Mouse (Mus musculus) liver, embryonic 13.5 days (tissue): ENCODE measurements around the gene Cubn. TPM values are rescaled to one million over a fixed set of nuclear protein-coding genes. Genes with fewer than 3 reads are reported as not detected.

Experiments
- ATAC-seq: fragments of 200-750 bp; cut with Nextera tagmentation; 2 replicates; pipeline ENCODE4 v1.8.0; 2017; ENCODE audit warnings: low read depth, mild to moderate bottlenecking, moderate number of reproducible peaks, moderate library complexity
- DNase-seq: peaks from one replicate; pipeline ENCODE4 v3.0.0; 2022
- H3K27ac ChIP-seq: fragments of 300-500 bp; sonication (generic); 2 replicates; pipeline ENCODE4 v1.5.1; 2015; ENCODE audit warnings: moderate library complexity, mild to moderate bottlenecking, inconsistent platforms
- H3K27me3 ChIP-seq: fragments of 300-500 bp; sonication (generic); 2 replicates; pipeline ENCODE4 v1.6.1; 2015; ENCODE audit warnings: mild to moderate bottlenecking, inconsistent platforms
- H3K36me3 ChIP-seq: fragments of 300-500 bp; sonication (generic); 2 replicates; pipeline ENCODE4 v1.6.1; 2015; ENCODE audit warnings: mild to moderate bottlenecking, inconsistent platforms
- H3K4me1 ChIP-seq: fragments of 300-500 bp; sonication (generic); replicated peaks from 2 replicates; pipeline ENCODE4 v1.6.1; 2015; ENCODE audit warnings: inconsistent platforms
- H3K4me2 ChIP-seq: fragments of 300-500 bp; sonication (generic); 2 replicates; pipeline ENCODE4 v1.6.1; 2015; ENCODE audit warnings: inconsistent platforms, mild to moderate bottlenecking, moderate library complexity
- H3K4me3 ChIP-seq: fragments of 300-500 bp; sonication (generic); replicated peaks from 2 replicates; pipeline ENCODE4 v1.5.1; 2015; ENCODE audit warnings: mild to moderate bottlenecking, inconsistent platforms
- H3K9ac ChIP-seq: fragments of 300-500 bp; sonication (generic); 2 replicates; pipeline ENCODE4 v1.6.1; 2015; ENCODE audit warnings: mild to moderate bottlenecking, inconsistent platforms
- H3K9me3 ChIP-seq: fragments of 300-500 bp; sonication (generic); replicated peaks from 2 replicates; pipeline ENCODE4 v1.6.1; 2016; ENCODE audit warnings: inconsistent platforms
- WGBS: fragments of 180-500 bp; shearing (Covaris S2); methylation state at CpG from one replicate; pipeline ENCODE4 v1.1.7; 2015; ENCODE audit not compliant: insufficient replicate concordance; 5-methylcytosine and 5-hydroxymethylcytosine counted together
- polyA plus RNA-seq: library from polyadenylated mRNA; unstranded; fragments of >200 nt; fragmentation: Nextera tagmentation; extraction: Ambion mirVana; gene quantifications from 2 replicates; pipeline ENCODE4 v1.2.1, GENCODE M21; 2015

The Cubn gene
- polyA plus RNA-seq, 1 experiment from 2014 or later: 0.03 TPM

DNA sequence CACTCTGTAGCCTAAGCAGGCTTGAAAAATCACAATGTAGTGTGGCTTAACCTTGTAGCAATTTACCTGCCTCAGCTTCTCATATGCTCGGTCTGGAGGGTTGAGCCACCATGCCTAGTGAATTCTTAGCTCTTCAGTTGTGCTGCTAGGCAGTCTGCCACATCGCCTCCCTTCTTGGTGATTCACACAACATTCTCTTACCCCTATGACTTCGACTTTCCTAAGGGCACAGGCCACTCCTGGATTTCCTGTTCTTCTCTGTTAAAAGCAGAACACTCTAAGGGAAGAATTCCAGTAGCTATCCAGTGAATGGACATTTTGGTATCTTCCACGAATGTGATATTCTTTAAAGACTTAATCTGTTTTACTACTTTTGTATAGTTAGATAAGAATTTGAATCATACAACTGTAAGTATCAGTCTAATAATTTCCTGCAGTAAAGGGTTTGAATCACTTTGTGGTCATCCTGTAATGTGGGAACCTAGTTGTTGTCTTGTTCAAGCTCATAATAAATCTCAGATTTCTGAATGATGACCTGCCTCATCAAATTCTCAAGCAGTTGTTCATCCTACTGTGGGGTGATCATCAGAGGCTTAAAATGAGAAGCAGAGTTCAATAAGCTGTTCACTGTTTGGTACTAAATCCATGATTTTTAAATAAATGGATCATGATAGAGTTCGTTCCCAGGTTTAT is 86.5 kb downstream of the Cubn start:
- no peaks in the 10 kb centered on the region for H3K36me3 ChIP-seq
- no peaks in the 10 kb centered on the region for H3K27me3 ChIP-seq
- H3K4me2 ChIP-seq: no peak overlapping the region
- no peak overlapping the region for H3K4me3 ChIP-seq
- 50% methylated on average over 5 of the region's 5 CpGs for WGBS
- no peak for DNase-seq
- no peak overlapping the region for H3K9ac ChIP-seq
- ATAC-seq: no peak
- no peaks in the 10 kb centered on the region for H3K9me3 ChIP-seq
- H3K27ac ChIP-seq: no peak overlapping the region
- H3K4me1 ChIP-seq: no peaks in the 10 kb centered on the region

GRCm38 (mm10) chr2:13400831-13401230 is 90.8 kb downstream of the Cubn start:
- 68% methylated on average over 6 of the region's 6 CpGs for WGBS

DNA sequence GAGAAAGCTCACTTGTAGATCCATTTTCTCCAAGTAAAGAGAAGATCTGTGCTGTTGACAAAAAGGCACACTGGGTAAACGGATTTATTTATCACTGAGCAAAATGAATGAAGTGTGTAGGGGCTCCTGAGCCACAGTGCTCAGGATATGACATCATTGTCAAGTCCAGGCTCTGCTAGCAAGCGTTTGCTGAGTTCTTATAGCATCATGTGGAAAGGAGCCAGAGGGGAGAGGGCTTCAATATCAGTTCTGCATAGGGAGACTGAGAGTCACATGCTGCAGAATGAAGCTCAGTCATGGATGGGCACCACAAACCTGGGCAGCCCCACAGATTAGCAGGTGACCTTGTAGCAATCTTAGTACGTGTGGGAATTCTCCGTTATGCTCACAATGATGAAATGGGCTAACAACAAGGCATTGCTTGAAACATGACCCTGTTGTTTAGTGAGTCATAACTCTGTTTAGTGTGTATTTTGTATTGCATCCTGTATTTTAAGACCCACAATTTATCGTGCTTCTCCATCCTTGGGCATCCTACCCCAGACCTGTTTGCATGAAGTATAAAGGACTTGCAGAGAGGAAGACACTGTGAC is 92.0 kb downstream of the Cubn start:
- Histone ChIP-seq H3K36me3 (no peaks in the 10 kb centered on the region), H3K4me3 (no peak overlapping the region), H3K4me1 (peaks cover 10% of the 10 kb centered on the region), H3K4me2 (no peak overlapping the region), H3K9me3 (no peaks in the 10 kb centered on the region), H3K27me3 (no peaks in the 10 kb centered on the region), H3K27ac (no peak overlapping the region), H3K9ac (no peak overlapping the region)
- 49% methylated on average over 5 of the region's 5 CpGs for WGBS
- no peak for ATAC-seq
- no peak for DNase-seq

More at GRCm38 (mm10) chr2:13400831-13401230, 90.8 kb downstream of the Cubn start:
- H3K9me3 ChIP-seq: no peaks in the 10 kb centered on the region
- no peak overlapping the region for H3K27ac ChIP-seq
- peaks cover 7% of the 10 kb centered on the region; the same call in 1 of the 2 replicates for H3K4me1 ChIP-seq
- H3K36me3 ChIP-seq: no peaks in the 10 kb centered on the region
- DNase-seq: no peak
- no peaks in the 10 kb centered on the region for H3K27me3 ChIP-seq
- H3K9ac ChIP-seq: no peak overlapping the region
- no peak overlapping the region for H3K4me2 ChIP-seq
- H3K4me3 ChIP-seq: no peak overlapping the region
- no peak for ATAC-seq

- H3K4me2 ChIP-seq: no peak overlapping the region
- H3K4me3 ChIP-seq: no peak overlapping the region
- ATAC-seq (no peak), DNase-seq (no peak)
- H3K9me3 ChIP-seq: no peaks in the 10 kb centered on the region
- no peak overlapping the region for H3K27ac ChIP-seq
- 39% methylated on average over 2 of the region's 2 CpGs for WGBS
- no peaks in the 10 kb centered on the region for H3K27me3 ChIP-seq
- H3K36me3 ChIP-seq: no peaks in the 10 kb centered on the region
- H3K9ac ChIP-seq: no peak overlapping the region
- H3K4me1 ChIP-seq: peaks cover 16% of the 10 kb centered on the region
Observed at GRCm38 (mm10) chr2:13398955-13399354, 92.7 kb downstream of the Cubn start.

DNA sequence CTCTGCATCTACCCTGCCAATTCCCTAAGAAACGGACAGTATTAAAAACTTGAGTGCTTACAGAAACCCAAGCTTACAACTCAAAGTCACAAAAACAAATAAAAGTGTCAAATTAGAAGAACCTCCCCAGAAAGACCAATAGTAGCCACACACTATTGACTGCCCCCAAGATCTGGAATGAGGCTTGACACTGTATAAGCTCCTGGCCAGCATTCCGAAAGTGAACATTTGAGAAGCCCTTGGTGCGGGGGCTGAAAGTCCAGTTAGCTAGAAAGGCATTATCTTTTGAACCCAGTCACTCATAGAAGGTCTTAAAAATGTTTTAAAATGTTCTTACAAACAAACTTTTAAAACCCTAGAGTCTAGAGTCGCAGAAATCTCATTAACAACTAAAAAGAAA is 93.1 kb downstream of the Cubn start:
- H3K9ac ChIP-seq: no peak overlapping the region
- H3K9me3 ChIP-seq: no peaks in the 10 kb centered on the region
- H3K4me3 ChIP-seq: no peak overlapping the region
- H3K27ac ChIP-seq: no peak overlapping the region
- no peaks in the 10 kb centered on the region for H3K36me3 ChIP-seq
- H3K27me3 ChIP-seq: no peaks in the 10 kb centered on the region
- 52% methylated on average over 4 of the region's 4 CpGs for WGBS
- no peak for DNase-seq
- no peak overlapping the region for H3K4me2 ChIP-seq
- peaks cover 17% of the 10 kb centered on the region for H3K4me1 ChIP-seq
- ATAC-seq: no peak

GRCm38 (mm10) chr2:13396124-13396540 is 95.5 kb downstream of the Cubn start:
- WGBS: 51% methylated on average over 3 of the region's 3 CpGs
- H3K27me3 ChIP-seq: no peaks in the 10 kb centered on the region
- no peaks in the 10 kb centered on the region for H3K9me3 ChIP-seq
- ATAC-seq: no peak
- H3K4me3 ChIP-seq: no peak overlapping the region
- H3K9ac ChIP-seq: no peak overlapping the region
- no peak for DNase-seq
- H3K36me3 ChIP-seq: no peaks in the 10 kb centered on the region
- H3K4me1 ChIP-seq: peaks cover 36% of the 10 kb centered on the region
- H3K27ac ChIP-seq: no peak overlapping the region
- no peak overlapping the region for H3K4me2 ChIP-seq

GRCm38 (mm10) chr2:13391018-13391417 is 100.6 kb downstream of the Cubn start:
- H3K36me3 ChIP-seq: no peaks in the 10 kb centered on the region
- no peak for DNase-seq
- peaks cover 43% of the 10 kb centered on the region for H3K4me1 ChIP-seq
- WGBS: 4% methylated on average over 3 of the region's 3 CpGs
- H3K9me3 ChIP-seq: no peaks in the 10 kb centered on the region
- peak overlapping the region; percentile 58 for H3K27ac ChIP-seq
- H3K27me3 ChIP-seq: no peaks in the 10 kb centered on the region
- no peak overlapping the region for H3K9ac ChIP-seq
- peak; percentile 86 for ATAC-seq
- H3K4me2 ChIP-seq: no peak overlapping the region
- no peak overlapping the region for H3K4me3 ChIP-seq

DNA sequence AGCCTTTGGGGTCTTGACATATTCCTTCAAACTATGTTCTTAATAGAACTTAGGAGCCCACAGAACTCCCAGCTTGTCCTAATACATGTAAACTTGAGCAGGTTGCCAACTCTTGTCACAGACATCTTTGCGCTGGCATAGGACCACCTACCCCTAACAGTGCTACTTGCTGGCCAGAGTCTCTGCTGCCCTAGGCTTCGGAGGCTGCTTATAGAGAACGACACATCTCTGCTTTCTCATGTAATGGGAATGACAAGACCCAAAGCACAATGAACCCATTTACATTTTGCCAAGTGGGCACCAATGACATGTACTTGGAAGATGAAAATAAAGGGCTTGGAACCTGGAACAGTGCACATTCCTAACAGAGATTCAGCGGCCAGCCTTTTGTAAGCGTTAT is 105.0 kb downstream of the Cubn start:
- H3K27ac ChIP-seq: no peak overlapping the region
- peaks cover 43% of the 10 kb centered on the region for H3K4me1 ChIP-seq
- ATAC-seq: no peak
- no peaks in the 10 kb centered on the region for H3K9me3 ChIP-seq
- H3K9ac ChIP-seq: no peak overlapping the region
- H3K4me3 ChIP-seq: no peak overlapping the region
- WGBS: 88% methylated on average over 5 of the region's 5 CpGs
- no peaks in the 10 kb centered on the region for H3K27me3 ChIP-seq
- no peak for DNase-seq
- no peak overlapping the region for H3K4me2 ChIP-seq
- H3K36me3 ChIP-seq: no peaks in the 10 kb centered on the region

- Histone ChIP-seq H3K27ac (peak overlapping the region; percentile 81), H3K4me1 (peaks cover 34% of the 10 kb centered on the region), H3K36me3 (no peaks in the 10 kb centered on the region), H3K9me3 (no peaks in the 10 kb centered on the region), H3K27me3 (no peaks in the 10 kb centered on the region), H3K9ac (peak overlapping the region; percentile 33), H3K4me3 (no peak overlapping the region), H3K4me2 (peak overlapping the region; percentile 52)
- ATAC-seq: no peak
- WGBS: 60% methylated on average over 3 of the region's 3 CpGs
- DNase-seq: peak; percentile 23
Observed at GRCm38 (mm10) chr2:13385542-13386345, 105.9 kb downstream of the Cubn start.

DNA sequence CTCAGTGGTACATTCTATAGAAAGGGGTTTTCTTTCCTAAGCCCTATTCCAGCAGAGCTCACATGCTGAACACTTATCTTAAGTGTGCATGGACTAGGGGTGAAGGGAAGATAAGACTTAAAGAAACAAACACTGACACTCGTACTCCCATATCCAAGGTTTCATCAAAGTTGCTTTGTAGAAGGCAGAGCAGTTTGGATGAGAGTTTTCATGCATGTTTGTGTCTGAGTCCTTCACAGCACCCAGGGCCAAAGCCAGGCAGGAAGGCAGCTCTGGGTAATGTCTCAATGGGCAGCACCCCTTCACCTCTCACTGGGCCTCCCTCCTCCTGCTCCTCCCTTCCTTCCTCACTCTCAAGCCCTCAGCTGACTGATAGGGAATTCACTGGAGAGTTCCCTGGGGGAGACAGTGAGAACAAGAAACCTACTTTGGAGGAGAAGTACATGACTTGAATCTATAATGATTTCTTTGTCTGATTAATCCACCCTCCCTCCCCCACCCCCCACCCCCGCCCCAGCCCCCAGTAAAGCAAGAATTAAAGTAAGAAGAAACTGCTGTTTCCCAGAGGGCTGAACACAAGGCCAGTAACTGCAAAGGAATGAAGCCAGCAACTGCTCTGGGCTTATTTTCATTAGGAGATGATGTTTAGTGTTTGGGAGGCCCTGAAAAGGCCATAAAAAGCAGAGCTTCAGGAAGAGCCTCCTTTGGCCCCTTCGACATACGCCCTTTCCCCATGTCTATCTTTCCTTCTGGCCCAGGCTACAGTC is 106.7 kb downstream of the Cubn start:
- H3K9ac ChIP-seq: peak overlapping the region; percentile 33
- no peaks in the 10 kb centered on the region for H3K27me3 ChIP-seq
- H3K4me2 ChIP-seq: peak overlapping the region; percentile 52
- DNase-seq (peak; percentile 56), ATAC-seq (peak; percentile 95)
- no peaks in the 10 kb centered on the region for H3K9me3 ChIP-seq
- no peak overlapping the region for H3K4me3 ChIP-seq
- WGBS: 17% methylated on average over 4 of the region's 4 CpGs
- peak overlapping the region; percentile 81 for H3K27ac ChIP-seq
- peaks cover 27% of the 10 kb centered on the region for H3K4me1 ChIP-seq
- no peaks in the 10 kb centered on the region for H3K36me3 ChIP-seq

- Histone ChIP-seq H3K4me2 (no peak overlapping the region), H3K4me1 (peaks cover 19% of the 10 kb centered on the region), H3K27ac (no peak overlapping the region), H3K9me3 (no peaks in the 10 kb centered on the region), H3K9ac (no peak overlapping the region), H3K4me3 (no peak overlapping the region), H3K27me3 (no peaks in the 10 kb centered on the region), H3K36me3 (no peaks in the 10 kb centered on the region)
- ATAC-seq (no peak), DNase-seq (no peak)
- WGBS: 65% methylated on average over 4 of the region's 4 CpGs
Observed at GRCm38 (mm10) chr2:13376166-13376565, 115.4 kb downstream of the Cubn start.
